Mouse (Mus musculus): ENCODE measurements around the gene Hist3h2a. TPM values are rescaled to one million over a fixed set of nuclear protein-coding genes. Genes with fewer than 3 reads are reported as not detected.
A peak's percentile ranks its signal among the peaks of the same experiment; 100 is the strongest.

Hist3h2a gene
- total RNA-seq, 2 experiments from 2014 or later, result 13.9 to 17.4 TPM

- DNase-seq, result no peak
These were observed 37.4 kb downstream of the Hist3h2a start for GRCm38 (mm10) chr11:58991911-58992310.

DNA sequence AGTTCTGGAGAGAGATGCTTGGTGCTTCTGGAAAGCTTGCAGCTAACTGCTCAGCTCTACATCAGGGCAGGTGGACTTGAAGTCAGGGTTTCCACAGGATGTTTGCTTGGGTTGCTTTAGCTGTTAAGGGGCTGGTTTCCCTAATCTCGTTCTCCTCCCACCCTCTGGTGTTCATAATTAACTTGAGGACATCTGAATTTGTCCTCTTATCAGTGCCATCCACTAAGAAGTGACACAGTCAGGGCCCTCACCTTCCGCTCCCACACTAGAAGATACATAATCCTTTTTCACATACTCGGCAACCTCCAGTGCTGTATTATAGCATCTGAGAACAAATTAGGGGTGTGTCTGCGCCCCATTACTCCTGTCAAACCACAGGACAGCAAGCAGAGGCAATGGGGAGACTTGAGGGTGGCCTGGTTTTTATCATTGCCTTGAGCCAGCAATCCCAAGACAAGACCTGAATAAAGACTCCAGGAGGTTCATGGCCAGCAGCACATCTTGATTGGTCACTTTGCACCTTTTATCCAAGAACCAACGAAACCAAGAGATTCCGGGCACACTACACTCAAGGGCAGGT lies 38.7 kb downstream of the Hist3h2a start:
- DNase-seq, result no peak

- no peak for DNase-seq
These were observed 39.9 kb downstream of the Hist3h2a start for GRCm38 (mm10) chr11:58994337-58994826.

- no peak for DNase-seq
These were observed 40.7 kb downstream of the Hist3h2a start for GRCm38 (mm10) chr11:58995061-58995806.

DNA sequence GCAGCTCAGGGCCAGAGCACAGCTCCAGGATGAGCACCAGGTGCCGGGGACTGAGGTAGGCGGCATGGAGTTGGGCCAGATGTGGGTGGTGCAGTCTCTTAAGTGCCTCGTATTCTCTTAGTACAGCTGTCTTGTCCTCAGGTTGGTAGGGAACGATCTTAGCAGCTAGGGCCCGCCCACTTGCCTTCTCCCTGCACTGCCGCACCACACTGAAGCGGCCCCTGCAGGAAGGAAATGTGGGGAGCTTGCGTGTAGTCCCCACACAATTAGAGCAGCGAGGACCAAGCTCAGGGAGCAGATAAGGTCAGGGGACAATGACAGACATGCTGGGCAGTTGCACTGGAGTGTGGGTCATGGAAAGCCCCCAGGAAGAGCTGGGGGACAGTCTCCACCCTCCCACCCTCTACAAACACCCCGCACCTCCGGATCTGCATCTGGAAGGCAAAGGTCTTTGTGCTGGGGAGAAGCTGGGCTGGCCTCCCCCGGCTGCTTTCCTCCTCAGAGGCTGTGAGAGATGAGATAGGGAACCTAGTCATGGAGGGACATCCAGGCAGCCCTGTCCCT lies 41.4 kb downstream of the Hist3h2a start:
- no peak for DNase-seq

GRCm38 (mm10) chr11:58997541-58997940 lies 43.1 kb downstream of the Hist3h2a start:
- no peak for DNase-seq

DNA sequence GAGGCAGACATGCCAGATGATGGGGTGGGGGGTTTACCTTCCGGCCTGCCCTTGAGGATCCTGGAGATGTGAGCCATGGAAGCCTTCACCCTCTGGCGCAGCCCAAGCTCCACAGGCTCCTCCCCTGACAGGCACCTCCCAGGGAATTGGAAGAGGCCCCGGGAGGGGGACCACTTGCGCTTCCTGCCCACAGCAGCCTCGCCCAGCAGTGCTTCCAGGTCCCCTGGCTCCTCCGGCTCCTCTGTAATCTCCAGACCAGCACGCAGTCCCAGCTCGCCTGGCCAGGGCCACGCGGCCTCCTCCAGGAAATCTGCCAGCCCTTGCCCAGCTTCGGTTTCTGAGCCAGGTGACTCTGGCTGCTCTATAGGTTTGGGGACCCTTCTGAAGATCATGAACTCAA lies 44.7 kb downstream of the Hist3h2a start:
- DNase-seq, result peak; percentile 74 to 91

- DNase-seq, result no peak
These were observed 45.3 kb downstream of the Hist3h2a start for GRCm38 (mm10) chr11:58999830-59000229.

- DNase-seq, result peak in 1 of 2 experiments; percentile 19
These were observed 46.1 kb downstream of the Hist3h2a start for GRCm38 (mm10) chr11:59000635-59001034.

DNA sequence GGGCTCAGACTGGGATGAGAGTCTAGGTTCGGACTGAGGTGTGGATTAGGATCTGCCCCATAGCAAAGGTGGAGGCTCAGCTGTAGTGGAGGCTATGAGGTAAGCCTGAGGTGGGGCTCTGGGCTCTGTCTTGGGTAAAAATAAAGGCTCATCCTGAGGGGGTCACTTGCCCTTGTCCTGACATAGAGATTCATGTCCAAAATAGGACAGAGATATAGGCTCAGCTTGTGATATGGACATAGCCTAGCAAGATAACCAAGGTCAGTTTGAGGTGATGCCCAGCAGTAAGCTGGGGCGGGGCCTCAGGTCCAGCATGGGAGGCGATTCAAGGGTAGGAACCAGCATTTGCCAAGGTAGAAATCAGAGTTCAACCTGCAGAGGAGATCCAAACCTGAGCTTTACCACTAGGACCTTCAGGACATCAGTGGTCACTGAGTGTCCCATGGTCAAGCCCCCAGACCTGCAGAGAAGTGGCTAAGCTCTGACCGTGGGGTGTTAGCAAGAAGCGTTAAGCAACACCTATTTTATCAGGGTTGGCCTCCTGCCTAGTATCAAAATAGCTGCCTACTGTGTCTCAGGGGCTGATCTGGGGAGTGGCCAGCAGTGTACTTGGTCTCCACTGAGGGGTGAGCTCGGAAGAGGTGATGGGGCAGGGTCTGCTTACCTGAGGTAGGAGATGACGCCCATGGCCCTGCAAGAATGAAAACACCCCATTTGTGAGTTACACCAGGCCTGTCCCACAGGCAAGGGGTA lies 48.0 kb downstream of the Hist3h2a start:
- DNase-seq, result peak; percentile 73 to 76

Small RNA genes within 50 kb of the gene (microRNA-seq; reads per million reads assigned to microRNA genes)
- 0 reads per million in 2 experiments for gene Gm44313

Other genes with a start within 250 kb of the Hist3h2a start
- not detected for gene Olfr318, start 230.7 kb upstream of the Hist3h2a start, total RNA-seq (2021)
- not detected for gene Olfr317, start 215.5 kb upstream of the Hist3h2a start, total RNA-seq (2021)
- not detected for gene Olfr316, start 202.0 kb upstream of the Hist3h2a start, total RNA-seq (2021)
- not detected for gene Olfr315, start 181.5 kb upstream of the Hist3h2a start, total RNA-seq (2021)
- gene Olfr314, start 171.7 kb upstream of the Hist3h2a start, total RNA-seq (2021), result not detected
- not detected for gene Fam183b, start 152.7 kb upstream of the Hist3h2a start, total RNA-seq (2021)
- gene Olfr313, start 139.7 kb upstream of the Hist3h2a start, total RNA-seq (2021), result not detected
- not detected for gene Olfr312, start 125.4 kb upstream of the Hist3h2a start, total RNA-seq (2021)
- gene Olfr311, start 115.4 kb upstream of the Hist3h2a start, total RNA-seq (2021), result not detected
- gene Gm12258, start 107.5 kb upstream of the Hist3h2a start, total RNA-seq (2021), result 1 to 10 TPM in 1 of 2 experiments, under 1 TPM in 1; 0.92 to 1.9 TPM
- 1 to 10 TPM; 1.6 to 2.3 TPM for gene 2810021J22Rik, start 87.5 kb upstream of the Hist3h2a start, total RNA-seq (2021)
- gene Zfp39, start 50.5 kb upstream of the Hist3h2a start, total RNA-seq (2021), result 1 to 10 TPM; 2.6 to 2.7 TPM
- gene Btnl10, start 36.8 kb upstream of the Hist3h2a start, total RNA-seq (2021), result not detected
- gene Rnf187, start 15.8 kb upstream of the Hist3h2a start, total RNA-seq (2021), result 100 to 1,000 TPM; 165 to 170 TPM
- 1 to 10 TPM; 1.0 to 1.4 TPM for gene Hist3h2ba, start 5.8 kb upstream of the Hist3h2a start, total RNA-seq (2021)
- gene Trim17, start within 50 bp of the Hist3h2a start, total RNA-seq (2021), result under 1 TPM in 1 of 2 experiments, not detected in 1; 0.12 TPM
- 10 to 100 TPM; 15.2 to 15.4 TPM for gene Trim11, start 23.4 kb downstream of the Hist3h2a start, total RNA-seq (2021)
- 100 to 1,000 TPM; 753 to 782 TPM for gene Obscn, start 181.7 kb downstream of the Hist3h2a start, total RNA-seq (2021)
- gene Iba57, start 209.1 kb downstream of the Hist3h2a start, total RNA-seq (2021), result 10 to 100 TPM; 17.6 to 19.6 TPM
- gene Gjc2, start 228.5 kb downstream of the Hist3h2a start, total RNA-seq (2021), result under 1 TPM; 0.54 to 0.77 TPM
- gene Guk1, start 237.5 kb downstream of the Hist3h2a start, total RNA-seq (2021), result 100 to 1,000 TPM; 108 to 133 TPM
- gene Mrpl55, start 247.8 kb downstream of the Hist3h2a start, total RNA-seq (2021), result 100 to 1,000 TPM; 122 to 133 TPM

All from heart, adult 18-20 months (tissue).